Mouse (Mus musculus) lung, postnatal 0 days (tissue): ENCODE measurements around the gene Cryba2.

ENCODE experiments used
- CTCF ChIP-seq: IDR thresholded peaks from 2 replicates; pipeline ENCODE4 v1.5.1; 2016; ENCODE audit warnings: antibody characterized with exemption, mild to moderate bottlenecking
- EP300 ChIP-seq: IDR thresholded peaks from 2 replicates; pipeline ENCODE4 v1.6.1; 2016; ENCODE audit warnings: antibody characterized with exemption, mild to moderate bottlenecking, control low read depth

GRCm38 (mm10) chr1:74893134-74893855, at the start of gene Cryba2:
- TF ChIP-seq EP300 (no peak), CTCF (peak; percentile 73)
